Mouse (Mus musculus) erythroblast, embryonic 14.5 days (primary cell): ENCODE measurements at regions not wholly inside any gene's neighbourhood (a gene's known extent, or its start where the extent isn't known, plus 50 kb on each side); places are given as distances from the start of the nearest gene placed in this dataset.

Source experiments
- GATA1 ChIP-seq: IDR thresholded peaks from 2 replicates; pipeline ENCODE4 v1.6.1; 2012; ENCODE audit warnings: low read length, inconsistent platforms, mixed read lengths
- TAL1 ChIP-seq: IDR thresholded peaks from 3 replicates; pipeline ENCODE4 v1.6.1; 2012; ENCODE audit warnings: low read length, inconsistent platforms, mixed read lengths

GRCm38 (mm10) chr14:46573401-46573800 lies 182.9 kb upstream of the Bmp4 start:
- TF ChIP-seq GATA1 (no peak), TAL1 (no peak)
